Mouse (Mus musculus): Measurements from ENCODE around the gene Phox2a. TPM values are rescaled to one million over a fixed set of nuclear protein-coding genes. Genes with fewer than 3 reads are reported as not detected.

Gene Phox2a
- polyA plus RNA-seq, 1 experiment from 2014 or later = 0.12 TPM

DNA sequence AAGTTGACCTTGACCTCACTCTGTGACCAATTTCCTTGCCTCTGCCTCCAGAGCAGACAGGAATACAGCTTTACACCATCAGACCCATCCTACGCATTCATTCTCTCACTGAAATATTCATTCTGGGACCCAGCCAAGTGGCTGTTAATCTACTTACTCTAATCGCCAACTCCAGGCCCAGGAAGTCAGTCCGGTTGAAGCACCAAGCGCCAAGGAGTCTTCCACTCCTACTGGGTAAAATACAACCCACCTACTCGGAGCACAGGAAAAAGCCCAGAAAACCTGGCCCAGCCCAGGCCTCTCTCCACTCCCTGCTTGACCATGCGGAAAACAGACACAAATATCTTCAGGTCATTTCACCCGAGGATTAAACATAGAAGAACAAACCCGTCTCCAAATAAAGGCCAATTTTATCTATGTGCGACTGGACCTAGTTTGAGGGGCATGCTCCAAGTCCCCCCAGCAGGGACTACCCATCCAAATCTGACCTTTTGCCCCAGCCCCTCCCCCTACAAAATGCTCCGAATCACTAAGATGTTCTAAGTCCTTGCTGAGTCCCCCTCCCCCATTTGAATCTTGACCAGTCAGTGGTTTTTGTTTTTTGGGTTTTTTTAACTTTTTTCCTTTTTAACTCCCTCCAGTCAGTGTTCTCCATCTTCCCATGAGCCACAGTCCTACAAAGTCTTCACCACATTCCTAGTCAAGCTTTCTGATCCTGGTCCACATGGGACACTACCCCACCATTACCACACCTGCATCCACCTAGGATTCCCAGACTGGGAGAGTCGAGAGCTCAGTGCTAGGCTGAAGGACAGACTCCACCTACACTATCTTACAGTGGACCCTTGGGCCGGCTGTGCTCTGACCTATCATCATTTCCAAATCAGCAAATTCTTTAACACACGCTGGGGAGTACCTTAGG, 50.4 kb downstream of the Phox2a start:
- ATAC-seq (replicated peaks; ENCODE audit: low FRiP score) = peak; percentile 46
- DNase-seq (ENCODE audit: low spot score) = no peak
- no peak overlapping the region for H3K4me2 ChIP-seq (ENCODE audit: low read depth, low read length, severe bottlenecking)
- no peaks in the 10 kb centered on the region for H3K4me1 ChIP-seq (replicated peaks; ENCODE audit: control insufficient read depth, insufficient read depth, low read length)
- no peaks in the 10 kb centered on the region for H3K9me3 ChIP-seq (ENCODE audit: control insufficient read depth, low read length)
- no peaks in the 10 kb centered on the region for H3K36me3 ChIP-seq (ENCODE audit: control insufficient read depth, insufficient read depth, low read length)
- H3K9ac ChIP-seq (ENCODE audit: low read length) = no peak overlapping the region
- no peak overlapping the region for H3K4me3 ChIP-seq (ENCODE audit: low read depth, low read length)
- WGBS = 48% methylated on average over 13 of the region's 13 CpGs
- no peaks in the 10 kb centered on the region for H3K27me3 ChIP-seq (ENCODE audit: control insufficient read depth, insufficient read depth, low read length)
- H3K27ac ChIP-seq (ENCODE audit: low read depth, low read length) = peak overlapping the region; percentile 12; the same call in 1 of the 2 replicates

DNA sequence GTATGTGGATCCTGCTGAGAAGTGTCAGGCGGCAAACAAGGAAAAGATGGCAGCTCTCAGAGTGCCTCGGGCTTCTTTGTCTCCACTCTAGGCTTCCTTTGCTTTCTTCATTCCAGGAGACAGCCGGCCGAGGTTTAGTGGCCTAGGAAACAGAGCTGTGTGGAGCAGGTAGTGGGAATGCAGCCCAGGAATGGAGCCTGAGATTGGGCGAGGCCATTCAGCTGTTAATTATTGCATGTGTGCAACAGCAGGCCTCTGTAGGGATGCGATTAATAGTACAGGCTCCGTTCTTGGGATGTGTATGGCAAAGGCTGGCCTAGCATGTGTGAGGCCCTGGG, 51.0 kb downstream of the Phox2a start:
- H3K4me2 ChIP-seq (ENCODE audit: low read depth, low read length, severe bottlenecking) = no peak overlapping the region
- peak; percentile 61; the same call in 1 of the 2 replicates for ATAC-seq (replicated peaks; ENCODE audit: low FRiP score)
- no peaks in the 10 kb centered on the region for H3K4me1 ChIP-seq (replicated peaks; ENCODE audit: control insufficient read depth, insufficient read depth, low read length)
- peak; percentile 61 for DNase-seq (ENCODE audit: low spot score)
- H3K27ac ChIP-seq (ENCODE audit: low read depth, low read length) = no peak overlapping the region
- 44% methylated on average over 7 of the region's 7 CpGs for WGBS
- H3K9ac ChIP-seq (ENCODE audit: low read length) = no peak overlapping the region
- no peaks in the 10 kb centered on the region for H3K36me3 ChIP-seq (ENCODE audit: control insufficient read depth, insufficient read depth, low read length)
- H3K9me3 ChIP-seq (ENCODE audit: control insufficient read depth, low read length) = no peaks in the 10 kb centered on the region
- no peak overlapping the region for H3K4me3 ChIP-seq (ENCODE audit: low read depth, low read length)
- H3K27me3 ChIP-seq (ENCODE audit: control insufficient read depth, insufficient read depth, low read length) = no peaks in the 10 kb centered on the region

DNA sequence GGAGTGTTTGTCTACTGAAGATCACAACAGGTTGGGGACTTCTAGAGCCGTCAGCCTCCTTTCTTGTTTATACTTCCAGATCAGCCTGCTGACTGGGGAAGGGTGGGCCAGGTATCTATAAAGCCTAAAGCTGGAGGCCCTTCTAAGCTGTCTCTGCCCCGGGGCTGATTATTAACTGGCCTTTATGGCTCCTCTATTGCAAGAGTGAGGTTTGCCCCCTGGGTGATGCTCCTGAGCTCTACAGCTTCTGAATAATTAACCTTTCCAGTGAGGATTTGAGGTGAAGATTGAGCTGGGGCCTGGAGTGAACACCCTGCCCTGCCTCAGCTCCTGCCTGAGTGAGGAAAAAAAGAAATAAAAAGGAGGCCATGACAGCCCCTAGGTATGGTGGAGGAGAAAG, 52.5 kb downstream of the Phox2a start, which contains the start of gene Folr1:
TSS of gene Folr1 (minus strand) at position 160 of the 400 bp plus-strand sequence.
- Histone ChIP-seq H3K9ac (ENCODE audit: low read length) (no peak within 1 kb of the TSS), H3K4me1 (replicated peaks; ENCODE audit: control insufficient read depth, insufficient read depth, low read length) (no peaks in the 10 kb centered on the region), H3K4me3 (ENCODE audit: low read depth, low read length) (no peak within 1 kb of the TSS), H3K27me3 (ENCODE audit: control insufficient read depth, insufficient read depth, low read length) (no peaks in the 10 kb centered on the region), H3K9me3 (ENCODE audit: control insufficient read depth, low read length) (no peaks in the 10 kb centered on the region), H3K27ac (ENCODE audit: low read depth, low read length) (no peak within 1 kb of the TSS), H3K36me3 (ENCODE audit: control insufficient read depth, insufficient read depth, low read length) (no peaks in the 10 kb centered on the region), H3K4me2 (ENCODE audit: low read depth, low read length, severe bottlenecking) (no peak within 1 kb of the TSS)
- 85% methylated on average over 2 of the region's 2 CpGs for WGBS
- DNase-seq (ENCODE audit: low spot score) (no peak), ATAC-seq (replicated peaks; ENCODE audit: low FRiP score) (no peak)

DNA sequence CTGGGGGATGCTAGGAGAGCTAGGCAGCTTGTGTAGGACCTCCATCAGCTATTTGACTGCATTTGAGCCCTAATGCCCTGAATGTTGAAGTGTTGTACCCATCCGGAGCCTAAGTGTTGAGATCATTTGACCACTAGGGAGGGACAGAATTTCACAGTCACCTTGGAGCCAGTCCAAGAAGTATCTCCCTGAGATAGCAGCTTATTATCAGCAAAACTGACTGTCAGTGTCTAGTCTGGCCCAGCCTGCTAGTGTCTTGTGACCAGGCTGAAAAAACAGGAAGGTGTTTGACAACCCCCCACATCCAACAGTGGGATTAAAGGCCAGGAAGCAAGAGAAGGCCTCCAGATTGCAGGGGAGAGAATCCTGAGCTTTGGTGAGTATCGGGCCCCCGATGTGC, 53.2 kb downstream of the Phox2a start:
- ATAC-seq (replicated peaks; ENCODE audit: low FRiP score) (no peak), DNase-seq (ENCODE audit: low spot score) (no peak)
- no peaks in the 10 kb centered on the region for H3K36me3 ChIP-seq (ENCODE audit: control insufficient read depth, insufficient read depth, low read length)
- H3K27me3 ChIP-seq (ENCODE audit: control insufficient read depth, insufficient read depth, low read length) = no peaks in the 10 kb centered on the region
- no peak overlapping the region for H3K27ac ChIP-seq (ENCODE audit: low read depth, low read length)
- no peak overlapping the region for H3K4me3 ChIP-seq (ENCODE audit: low read depth, low read length)
- H3K9me3 ChIP-seq (ENCODE audit: control insufficient read depth, low read length) = no peaks in the 10 kb centered on the region
- no peak overlapping the region for H3K9ac ChIP-seq (ENCODE audit: low read length)
- no peaks in the 10 kb centered on the region for H3K4me1 ChIP-seq (replicated peaks; ENCODE audit: control insufficient read depth, insufficient read depth, low read length)
- 83% methylated on average over 3 of the region's 3 CpGs for WGBS
- H3K4me2 ChIP-seq (ENCODE audit: low read depth, low read length, severe bottlenecking) = no peak overlapping the region

Other genes with a start within 250 kb of the Phox2a start
- not detected in 2 replicates for gene Art2b, start 232.7 kb upstream of the Phox2a start, polyA plus RNA-seq (2014; fragmentation: Nextera tagmentation; extraction: Ambion mirVana)
- gene Clpb, start 154.7 kb upstream of the Phox2a start, polyA plus RNA-seq (2014; fragmentation: Nextera tagmentation; extraction: Ambion mirVana) = 43.5 and 47.5 TPM in 2 replicates
- gene Inppl1, start 19.9 kb downstream of the Phox2a start, polyA plus RNA-seq (2014; fragmentation: Nextera tagmentation; extraction: Ambion mirVana) = 46.0 and 46.3 TPM in 2 replicates
- gene Folr2, start 38.9 kb downstream of the Phox2a start, polyA plus RNA-seq (2014; fragmentation: Nextera tagmentation; extraction: Ambion mirVana) = 0.94 and 1.1 TPM in 2 replicates
- 102 and 103 TPM in 2 replicates for gene Anapc15, start 45.4 kb downstream of the Phox2a start, polyA plus RNA-seq (2014; fragmentation: Nextera tagmentation; extraction: Ambion mirVana)
- gene Folr1, start 52.5 kb downstream of the Phox2a start, polyA plus RNA-seq (2014; fragmentation: Nextera tagmentation; extraction: Ambion mirVana) = 10.5 and 11.4 TPM in 2 replicates
- 126 and 145 TPM in 2 replicates for gene Lamtor1, start 87.6 kb downstream of the Phox2a start, polyA plus RNA-seq (2014; fragmentation: Nextera tagmentation; extraction: Ambion mirVana)
- gene Tomt, start 88.0 kb downstream of the Phox2a start, polyA plus RNA-seq (2014; fragmentation: Nextera tagmentation; extraction: Ambion mirVana) = 0.53 and 0.56 TPM in 2 replicates
- 8.3 and 8.6 TPM in 2 replicates for gene Lrrc51, start 115.6 kb downstream of the Phox2a start, polyA plus RNA-seq (2014; fragmentation: Nextera tagmentation; extraction: Ambion mirVana)
- gene Numa1, start 115.8 kb downstream of the Phox2a start, polyA plus RNA-seq (2014; fragmentation: Nextera tagmentation; extraction: Ambion mirVana) = 112 and 114 TPM in 2 replicates
- 4.1 and 5.5 TPM in 2 replicates for gene Il18bp, start 200.4 kb downstream of the Phox2a start, polyA plus RNA-seq (2014; fragmentation: Nextera tagmentation; extraction: Ambion mirVana)
- gene Rnf121, start 247.2 kb downstream of the Phox2a start, polyA plus RNA-seq (2014; fragmentation: Nextera tagmentation; extraction: Ambion mirVana) = 30.2 and 31.9 TPM in 2 replicates
- gene Xndc1, start 247.2 kb downstream of the Phox2a start, polyA plus RNA-seq (2014; fragmentation: Nextera tagmentation; extraction: Ambion mirVana) = 36.9 and 38.8 TPM in 2 replicates
- gene Xntrpc, start 247.4 kb downstream of the Phox2a start, polyA plus RNA-seq (2014; fragmentation: Nextera tagmentation; extraction: Ambion mirVana) = 2.1 and 2.4 TPM in 2 replicates

All from forebrain, embryonic 11.5 days (tissue).